Mouse (Mus musculus): ENCODE results near the gene Il1rn.

- no peak for TF ChIP-seq POLR2A (IDR thresholded peaks at IDR 0.05; ENCODE audit: extremely low read depth, insufficient read depth, low read length)
- no peak for TF ChIP-seq CTCF (IDR thresholded peaks at IDR 0.05; ENCODE audit: extremely low read depth, insufficient read depth, low read length)
Observed at GRCm38 (mm10) chr2:24386158-24386963, 49.7 kb downstream of the Il1rn start.

Measured in cortical plate, adult 2 months (tissue).